Mouse (Mus musculus): Measurements from ENCODE around the gene Adora2b.

DNA sequence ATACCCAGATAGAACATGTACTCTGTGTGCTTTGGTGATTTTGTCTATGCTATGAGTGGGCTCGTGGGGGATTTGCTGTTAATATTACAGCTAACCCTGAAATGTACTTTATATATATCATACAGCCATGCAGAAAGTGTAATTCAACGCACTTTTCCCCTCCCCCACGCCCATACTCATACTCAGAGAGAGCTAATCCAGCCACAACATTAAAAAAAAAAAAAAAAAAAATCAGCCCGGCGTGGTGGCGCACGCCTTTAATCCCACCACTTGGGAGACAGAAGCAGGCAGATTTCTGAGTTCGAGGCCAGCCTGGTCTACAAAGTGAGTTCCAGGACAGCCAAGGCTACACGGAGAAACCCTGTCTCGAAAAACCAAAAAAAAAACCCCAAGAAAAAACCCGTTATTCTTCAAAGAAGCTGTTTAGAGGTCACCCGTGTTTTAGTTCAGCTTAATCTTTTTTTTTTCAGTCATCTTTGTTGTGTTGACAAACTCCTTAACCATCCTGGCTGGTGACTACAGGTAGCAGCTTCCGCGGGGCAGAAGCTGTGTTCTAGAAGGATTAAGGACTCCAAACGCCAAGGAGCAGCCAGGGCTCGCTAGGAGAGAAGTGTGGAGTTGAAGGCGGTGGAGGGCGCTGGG lies 904 bp upstream of the Adora2b start:
- TF ChIP-seq CTCF (IDR thresholded peaks at IDR 0.05; ENCODE audit: low read depth, low read length) (no peak), POLR2A (IDR thresholded peaks at IDR 0.05; ENCODE audit: extremely low read depth, insufficient read depth, low read length) (no peak)
